Comparison of ENCODE assay signal across 11 mouse cellular contexts in genomic region chr13:29110127-29110526, GRCm38 (mm10).
DNase-seq lines count a peak whose midpoint lies in the region; ATAC-seq and TF ChIP-seq lines count a peak whose summit lies in the region.
"Had no signal": no experiment of that assay in that cellular context is flagged by ENCODE, and none has a peak within 500 bp of the region (broad histone marks: within the 10 kb centered on the region; RNA-seq: fewer than 3 reads in every experiment).

No protein-coding gene starts in this region.

- H3K36me3 ChIP-seq in heart, adult 2 months (ENCODE audit: control insufficient read depth, insufficient read depth, low read length): no peaks in the 10 kb centered on the region
- H3K36me3 ChIP-seq in heart, embryonic 11.5 days (ENCODE audit: control insufficient read depth, insufficient read depth, low read length): no peaks in the 10 kb centered on the region
- no peaks in the 10 kb centered on the region for H3K36me3 ChIP-seq in embryonic facial prominence, embryonic 10.5 days (replicated peaks)
- H3K36me3 ChIP-seq in lung, postnatal 0 days (ENCODE audit: insufficient read depth, low read length): no peaks in the 10 kb centered on the region
- no peaks in the 10 kb centered on the region for H3K36me3 ChIP-seq in forebrain, embryonic 10.5 days (replicated peaks)
- H3K36me3 ChIP-seq: hindbrain, embryonic 12.5 days; midbrain, embryonic 10.5 days had no signal

- H3K4me1 ChIP-seq in heart, adult 2 months (ENCODE audit: control insufficient read depth, insufficient read depth, low read length): no peaks in the 10 kb centered on the region
- no peaks in the 10 kb centered on the region for H3K4me1 ChIP-seq in heart, embryonic 11.5 days (ENCODE audit: control insufficient read depth, insufficient read depth, low read length)
- H3K4me1 ChIP-seq in embryonic facial prominence, embryonic 10.5 days: peaks cover 3% of the 10 kb centered on the region; the same call in 1 of the 2 replicates
- H3K4me1 ChIP-seq in lung, postnatal 0 days (ENCODE audit: insufficient read depth, low read depth, low read length): no peaks in the 10 kb centered on the region
- H3K4me1 ChIP-seq in forebrain, embryonic 10.5 days: no peaks in the 10 kb centered on the region
- H3K4me1 ChIP-seq: midbrain, embryonic 10.5 days had no signal

- H3K27ac ChIP-seq in heart, adult 2 months: no peak overlapping the region
- no peak overlapping the region for H3K27ac ChIP-seq in heart, embryonic 11.5 days (ENCODE audit: low read depth, low read length)
- H3K27ac ChIP-seq in embryonic facial prominence, embryonic 10.5 days (replicated peaks): no peak overlapping the region
- no peak overlapping the region for H3K27ac ChIP-seq in lung, postnatal 0 days (ENCODE audit: low read length)
- no peak overlapping the region for H3K27ac ChIP-seq in forebrain, embryonic 10.5 days
- H3K27ac ChIP-seq: hindbrain, embryonic 12.5 days; midbrain, embryonic 10.5 days had no signal

- no peak for TF ChIP-seq POLR2A in heart, adult 2 months (IDR thresholded peaks at IDR 0.05; ENCODE audit: insufficient read depth, low read depth, low read length)

- no peak overlapping the region for H3K4me3 ChIP-seq in heart, adult 2 months
- H3K4me3 ChIP-seq in heart, embryonic 11.5 days (ENCODE audit: low read depth, low read length): no peak overlapping the region
- H3K4me3 ChIP-seq in embryonic facial prominence, embryonic 10.5 days: no peak overlapping the region
- H3K4me3 ChIP-seq in lung, postnatal 0 days (ENCODE audit: low read depth, low read length): no peak overlapping the region
- no peak overlapping the region for H3K4me3 ChIP-seq in forebrain, embryonic 10.5 days
- H3K4me3 ChIP-seq: erythroblast, embryonic 14.5 days; hindbrain, embryonic 12.5 days; midbrain, embryonic 10.5 days had no signal

- no peak overlapping the region for H3K4me2 ChIP-seq in heart, embryonic 11.5 days
- H3K4me2 ChIP-seq in lung, postnatal 0 days (replicated peaks; ENCODE audit: low read depth, low read length): no peak overlapping the region
- H3K4me2 ChIP-seq: hindbrain, embryonic 12.5 days had no signal

- WGBS in heart, adult 2 months: 75% methylated on average over 5 of the region's 5 CpGs
- WGBS in heart, embryonic 11.5 days (ENCODE audit: insufficient replicate concordance): 72% methylated on average over 5 of the region's 5 CpGs
- 69% methylated on average over 5 of the region's 5 CpGs for WGBS in embryonic facial prominence, embryonic 10.5 days
- 58% methylated on average over 5 of the region's 5 CpGs for WGBS in lung, postnatal 0 days
- WGBS in forebrain, embryonic 10.5 days: 79% methylated on average over 5 of the region's 5 CpGs

- H3K79me2 ChIP-seq in heart, adult 2 months (replicated peaks; ENCODE audit: control insufficient read depth, insufficient read depth, low read length): no peaks in the 10 kb centered on the region

- no peak for TF ChIP-seq CTCF in heart, adult 2 months (IDR thresholded peaks at IDR 0.05)
- TF ChIP-seq CTCF in lung, postnatal 0 days (IDR thresholded peaks at IDR 0.05): no peak

- no peak for TF ChIP-seq EP300 in heart, adult 2 months (IDR thresholded peaks at IDR 0.05; ENCODE audit: insufficient read depth, low read depth, low read length)
- TF ChIP-seq EP300 in lung, postnatal 0 days (IDR thresholded peaks at IDR 0.05): no peak

- H3K9me3 ChIP-seq in heart, embryonic 11.5 days (replicated peaks; ENCODE audit: control insufficient read depth, low read length): no peaks in the 10 kb centered on the region
- H3K9me3 ChIP-seq in embryonic facial prominence, embryonic 10.5 days: peaks cover 5% of the 10 kb centered on the region; the same call in 1 of the 2 replicates
- no peaks in the 10 kb centered on the region for H3K9me3 ChIP-seq in lung, postnatal 0 days (ENCODE audit: low read length)
- no peaks in the 10 kb centered on the region for H3K9me3 ChIP-seq in forebrain, embryonic 10.5 days

- H3K9ac ChIP-seq in heart, adult 2 months (ENCODE audit: low read depth, low read length): no peak overlapping the region
- no peak overlapping the region for H3K9ac ChIP-seq in heart, embryonic 11.5 days (ENCODE audit: low read depth, low read length)
- no peak overlapping the region for H3K9ac ChIP-seq in lung, postnatal 0 days (replicated peaks; ENCODE audit: low read depth)
- H3K9ac ChIP-seq: hindbrain, embryonic 12.5 days had no signal

- DNase-seq in heart, adult 2 months: peak; percentile 31 to 36
- DNase-seq in embryonic facial prominence, embryonic 10.5 days (ENCODE audit: low spot score): peak; percentile 20
- DNase-seq in gastrocnemius, postnatal 36 days: peak; percentile 26 to 28
- peak; percentile 6 for DNase-seq in lung, postnatal 0 days (ENCODE audit: low spot score)
- no peak for DNase-seq in right cerebral cortex, postnatal 14 days
- no peak for DNase-seq in liver
- no peak for DNase-seq in forebrain, embryonic 10.5 days (ENCODE audit: extremely low spot score, low spot score)

- intact Hi-C loops in heart, adult 2 months (cut with DNase I): no loop called here
- intact Hi-C loops in gastrocnemius, postnatal 36 days (cut with DNase I): no loop called here

- no peak for ATAC-seq in heart, embryonic 11.5 days (replicated peaks; ENCODE audit: insufficient number of reproducible peaks, low FRiP score, low TSS enrichment)
- ATAC-seq in lung, postnatal 0 days: no peak

- no peaks in the 10 kb centered on the region for H3K27me3 ChIP-seq in heart, adult 2 months (ENCODE audit: control insufficient read depth, insufficient read depth, low read length)
- H3K27me3 ChIP-seq in heart, embryonic 11.5 days (ENCODE audit: control insufficient read depth, insufficient read depth, low read length): no peaks in the 10 kb centered on the region
- H3K27me3 ChIP-seq in embryonic facial prominence, embryonic 10.5 days (replicated peaks; ENCODE audit: low read depth, poor library complexity, severe bottlenecking): no peaks in the 10 kb centered on the region
- H3K27me3 ChIP-seq in lung, postnatal 0 days (replicated peaks; ENCODE audit: insufficient read depth, low read length): no peaks in the 10 kb centered on the region
- H3K27me3 ChIP-seq in forebrain, embryonic 10.5 days (ENCODE audit: poor library complexity, severe bottlenecking): no peaks in the 10 kb centered on the region
- H3K27me3 ChIP-seq: hindbrain, embryonic 12.5 days had no signal

Comparison
In these comparisons a context has a peak if more than half of its experiments do, and no peak if none do; other contexts are left out.
1. DNase-seq: peak in heart, adult 2 months (2 of 2), embryonic facial prominence, embryonic 10.5 days (single experiment), gastrocnemius, postnatal 36 days (2 of 2) and lung, postnatal 0 days (single experiment); none in right cerebral cortex, postnatal 14 days (single experiment), liver (single experiment) and forebrain, embryonic 10.5 days (single experiment).